Mouse (Mus musculus): Measurements from ENCODE around the gene Morn4.

Gene Morn4

GRCm38 (mm10) chr19:42037167-42037702 is 48.9 kb downstream of the Morn4 start:
- peak; percentile 82 for DNase-seq

- peak; percentile 87 for DNase-seq
Measured at GRCm38 (mm10) chr19:42036357-42036756, 49.8 kb downstream of the Morn4 start.

- peak; percentile 99 for DNase-seq
Measured at GRCm38 (mm10) chr19:42035456-42036248, 50.5 kb downstream of the Morn4 start, which contains the start of gene Ankrd2. Ankrd2 (plus strand) TSS chr19:42036000.

- no peak for DNase-seq
Measured at GRCm38 (mm10) chr19:42034881-42035455, 51.2 kb downstream of the Morn4 start.

- DNase-seq, result peak; percentile 92
Measured at GRCm38 (mm10) chr19:42034146-42034775, 51.9 kb downstream of the Morn4 start.

- DNase-seq, result no peak
Measured at GRCm38 (mm10) chr19:42033611-42034010, 52.5 kb downstream of the Morn4 start.

- no peak for DNase-seq
Measured at GRCm38 (mm10) chr19:42031112-42031511, 55.0 kb downstream of the Morn4 start.

- peak; percentile 98 for DNase-seq
Measured at GRCm38 (mm10) chr19:42026158-42026557, 60.0 kb downstream of the Morn4 start.

Measured in heart, adult 11 months (tissue).